Mouse (Mus musculus) retina, embryonic 14.5 days (tissue): Measurements from ENCODE around the gene Efna5.

Experiments used
- DNase-seq: peaks from one replicate; pipeline ENCODE4 v3.0.0-alpha.2; 2015; ENCODE audit warnings: low spot score

Efna5 gene

GRCm38 (mm10) chr17:62881176-62881790 is at the start of gene Efna5:
TSS of gene Efna5 (minus strand) at chr17:62881317.
- peak; percentile 58 for DNase-seq

GRCm38 (mm10) chr17:62915304-62915703 is 34.2 kb upstream of the Efna5 start:
- DNase-seq: no peak

GRCm38 (mm10) chr17:62905692-62906445 is 24.8 kb upstream of the Efna5 start:
- no peak for DNase-seq

- no peak for DNase-seq
Observed at GRCm38 (mm10) chr17:62899066-62899465, 17.9 kb upstream of the Efna5 start.

- DNase-seq: no peak
Observed at GRCm38 (mm10) chr17:62889991-62890390, 8.9 kb upstream of the Efna5 start.

- DNase-seq: peak; percentile 91
Observed at GRCm38 (mm10) chr17:62884129-62884506, 3.0 kb upstream of the Efna5 start.

GRCm38 (mm10) chr17:62883476-62884128 is 2.5 kb upstream of the Efna5 start:
- no peak for DNase-seq

GRCm38 (mm10) chr17:62882726-62883475 is 1.8 kb upstream of the Efna5 start:
- DNase-seq: peak; percentile 93

GRCm38 (mm10) chr17:62881791-62882725 is 941 bp upstream of the Efna5 start:
- peak; percentile 78 for DNase-seq

GRCm38 (mm10) chr17:62880311-62881175 is 574 bp downstream of the Efna5 start:
- peak; percentile 68 for DNase-seq

- DNase-seq: peak; percentile 65
Observed at GRCm38 (mm10) chr17:62879526-62880310, 1.4 kb downstream of the Efna5 start.

- peak; percentile 55 for DNase-seq
Observed at GRCm38 (mm10) chr17:62875727-62876126, 5.4 kb downstream of the Efna5 start.

- peak; percentile 67 for DNase-seq
Observed at GRCm38 (mm10) chr17:62871928-62872327, 9.2 kb downstream of the Efna5 start.

GRCm38 (mm10) chr17:62871191-62871590 is 9.9 kb downstream of the Efna5 start:
- peak; percentile 70 for DNase-seq

- peak; percentile 62 for DNase-seq
Observed at GRCm38 (mm10) chr17:62870446-62870845, 10.7 kb downstream of the Efna5 start.

GRCm38 (mm10) chr17:62864966-62865365 is 16.2 kb downstream of the Efna5 start:
- DNase-seq: no peak

- no peak for DNase-seq
Observed at GRCm38 (mm10) chr17:62863004-62863403, 18.1 kb downstream of the Efna5 start.

- peak; percentile 58 for DNase-seq
Observed at GRCm38 (mm10) chr17:62862298-62862999, 18.7 kb downstream of the Efna5 start.

- DNase-seq: no peak
Observed at GRCm38 (mm10) chr17:62857275-62857674, 23.8 kb downstream of the Efna5 start.
